Mouse (Mus musculus) myocyte (in vitro differentiated cells): ENCODE measurements at regions not wholly inside any gene's neighbourhood (a gene's known extent, or its start where the extent isn't known, plus 50 kb on each side); places are given as distances from the start of the nearest gene placed in this dataset.
"Not testable (repeated sequence)": the region's sequence is repeated elsewhere in the genome, so short reads cannot be mapped to it uniquely, and the experiment has no call there.

ENCODE experiments used
- CEBPB ChIP-seq: IDR thresholded peaks from 2 replicates; pipeline ENCODE4 v1.6.1; 2011; ENCODE audit warnings: mild to moderate bottlenecking, moderate library complexity; ENCODE audit not compliant: poor library complexity, insufficient read depth, severe bottlenecking
- E2F4 ChIP-seq: IDR thresholded peaks from one replicate; pipeline ENCODE4 v1.6.1; 2011; ENCODE audit warnings: mild to moderate bottlenecking, control low read depth, moderate library complexity; ENCODE audit not compliant: insufficient read depth
- MAX ChIP-seq: IDR thresholded peaks from one replicate; pipeline ENCODE4 v1.6.1; 2011; ENCODE audit warnings: low read depth, mild to moderate bottlenecking, control low read depth
- MYOD1 ChIP-seq, 3 experiments: IDR thresholded peaks; one replicate each; pipeline ENCODE4 v1.6.1; 2011; ENCODE audit warnings: control low read depth in 2 of 3, low read depth in 2 of 3, mild to moderate bottlenecking in 2 of 3, moderate library complexity in 1 of 3; ENCODE audit not compliant: insufficient read length in 2 of 3, control insufficient read depth in 1 of 3
- MYOG ChIP-seq, 3 experiments: IDR thresholded peaks; one replicate each; pipeline ENCODE4 v1.6.1; 2011; ENCODE audit warnings: control low read depth in 2 of 3, low read depth in 2 of 3, mild to moderate bottlenecking in 2 of 3; ENCODE audit not compliant: insufficient read length in 2 of 3, control insufficient read depth in 1 of 3, insufficient read depth in 1 of 3
- POLR2A ChIP-seq: IDR thresholded peaks from one replicate; pipeline ENCODE4 v1.6.1; 2011; ENCODE audit warnings: low read depth, mild to moderate bottlenecking, control low read depth, moderate library complexity; ENCODE audit not compliant: insufficient read length
- SRF ChIP-seq: IDR thresholded peaks from one replicate; pipeline ENCODE4 v1.6.1; 2011; ENCODE audit warnings: low read depth; ENCODE audit not compliant: control insufficient read depth, insufficient read length
- TCF12 ChIP-seq: IDR thresholded peaks from one replicate; pipeline ENCODE4 v1.6.1; 2011; ENCODE audit warnings: mild to moderate bottlenecking, control low read depth; ENCODE audit not compliant: poor library complexity, insufficient read depth, severe bottlenecking
- TCF3 ChIP-seq: IDR thresholded peaks from one replicate; pipeline ENCODE4 v1.6.1; 2011; ENCODE audit warnings: low read depth, control low read depth; ENCODE audit not compliant: insufficient read length
- USF1 ChIP-seq: IDR thresholded peaks from one replicate; pipeline ENCODE4 v1.6.1; 2011; ENCODE audit warnings: low read depth, mild to moderate bottlenecking, control low read depth, moderate library complexity

DNA sequence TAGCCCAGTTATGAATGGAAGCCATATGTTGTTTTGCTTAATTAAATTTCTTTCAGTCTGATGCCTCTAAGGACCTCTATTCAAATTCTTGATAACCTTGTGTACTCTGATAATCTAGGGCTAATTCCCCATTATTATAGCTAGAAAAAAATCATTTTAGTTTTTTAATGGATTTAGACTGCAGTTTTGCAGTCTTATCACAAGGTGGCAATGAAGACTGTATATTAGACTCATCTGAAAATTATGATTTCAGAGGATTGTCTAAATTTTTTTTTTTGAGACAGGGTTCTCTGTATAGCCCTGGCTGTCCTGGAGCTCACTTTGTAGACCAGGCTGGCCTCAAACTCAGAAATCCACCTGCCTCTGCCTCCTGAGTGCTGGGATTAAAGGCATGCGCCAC lies 1292.9 kb upstream of the Tacstd2 start:
- TF ChIP-seq POLR2A; TCF12; USF1; MAX; MYOG (IDR thresholded peaks at IDR 0.05; ENCODE audit: control insufficient read depth in 1 of 3, insufficient read depth in 1 of 3, insufficient read length in 2 of 3, low read depth in 2 of 3); CEBPB; MYOD1 (IDR thresholded peaks at IDR 0.05; ENCODE audit: control insufficient read depth in 1 of 3, insufficient read length in 2 of 3, low read depth in 2 of 3); E2F4; TCF3; SRF: not testable (repeated sequence)
